Comparison of ENCODE assay signal across 21 mouse cellular contexts in the genomic region with DNA sequence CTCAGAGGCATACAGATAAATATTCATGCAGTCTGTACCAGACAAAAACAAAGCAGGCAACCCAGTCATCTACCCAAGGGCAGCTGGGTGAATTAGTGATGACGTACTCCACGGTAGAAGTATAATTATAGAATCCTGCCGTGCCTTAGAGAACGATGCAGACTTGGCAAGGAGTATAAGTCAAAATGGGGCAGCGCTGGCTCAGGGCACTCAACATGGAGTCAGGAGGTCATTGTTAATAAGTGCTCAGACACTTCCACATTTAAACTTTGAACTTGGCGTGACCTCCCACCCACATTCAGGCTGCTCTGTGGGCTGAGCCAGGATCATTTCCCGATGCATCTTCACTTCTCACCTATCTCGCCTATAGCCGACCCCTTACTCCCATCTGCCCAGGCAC. TPM values are rescaled to one million over a fixed set of nuclear protein-coding genes. Genes with fewer than 3 reads are reported as not detected.
"Had no signal": no experiment of that assay in that cellular context is flagged by ENCODE, and none has a peak within 500 bp of the region (broad histone marks: within the 10 kb centered on the region; RNA-seq: fewer than 3 reads in every experiment).

No protein-coding gene starts in this region.

- DNase-seq: lung, adult 2 months; lung, postnatal 36 days; right cerebral cortex, postnatal 14 days; thymus, adult 2 months; thymus, postnatal 25 days had no signal

- ATAC-seq: lung, postnatal 0 days had no signal

- H3K9me3 ChIP-seq: limb, embryonic 10.5 days; liver, embryonic 15.5 days; midbrain, embryonic 13.5 days; stomach, embryonic 15.5 days had no signal

- H3K4me3 ChIP-seq: left cerebral cortex, adult 2 months; limb, embryonic 10.5 days; liver, embryonic 15.5 days; midbrain, embryonic 13.5 days; stomach, embryonic 15.5 days had no signal

- H3K27me3 ChIP-seq: midbrain, embryonic 13.5 days; stomach, embryonic 15.5 days had no signal

- H3K4me2 ChIP-seq: liver, embryonic 11.5 days; liver, embryonic 15.5 days; midbrain, embryonic 13.5 days; stomach, embryonic 15.5 days had no signal

- H3K4me1 ChIP-seq: liver, embryonic 15.5 days; midbrain, embryonic 13.5 days had no signal

- H3K36me3 ChIP-seq: limb, embryonic 10.5 days; liver, embryonic 15.5 days; midbrain, embryonic 13.5 days; stomach, embryonic 15.5 days had no signal

- H3K9ac ChIP-seq: liver, embryonic 15.5 days; midbrain, embryonic 13.5 days; stomach, embryonic 15.5 days had no signal

- H3K27ac ChIP-seq: kidney, postnatal 0 days; left cerebral cortex, adult 2 months; limb, embryonic 10.5 days; liver, embryonic 15.5 days; midbrain, embryonic 13.5 days; stomach, embryonic 15.5 days had no signal

RNA-seq across cellular contexts. Expression of a gene that starts 42.0 kb away (rescaled TPM):
- total RNA-seq: layer of hippocampus, postnatal 25 days; left cerebral cortex, adult 2 months; left cerebral cortex, postnatal 14 days; megakaryocyte progenitor cell, adult 5-6 weeks; midbrain, postnatal 0 days had no signal
- polyA plus RNA-seq: kidney, postnatal 0 days; limb, embryonic 10.5 days; limb, embryonic 14.5 days; liver, embryonic 11.5 days; liver, embryonic 15.5 days; lung, adult 2 months; lung, postnatal 0 days; midbrain, embryonic 13.5 days; midbrain, postnatal 0 days; neural tube, embryonic 14.5 days; spleen, adult 2 months; stomach, embryonic 15.5 days; urinary bladder, adult 2 months had no signal
